Mouse (Mus musculus) left cerebral cortex, postnatal 25 days (tissue): ENCODE data around the gene Nmrk2. TPM values are rescaled to one million over a fixed set of nuclear protein-coding genes. Genes with fewer than 3 reads are reported as not detected.
"Not testable (repeated sequence)": the region's sequence is repeated elsewhere in the genome, so short reads cannot be mapped to it uniquely, and the experiment has no call there.

Experiments
- DNase-seq, 2 experiments: peaks; one replicate each; pipeline ENCODE4 v3.0.0; 2022; ENCODE audit warnings: low spot score in 2 of 2, mixed read lengths in 1 of 2
- intact Hi-C: fragments of 180-260 bp; cut with DNase I; formaldehyde crosslinking; loops from one replicate; pipeline ENCODE4 v1.15.1; 2025
- total RNA-seq, 2 experiments: library from RNA; stranded (reverse); gene quantifications; 2 replicates each; pipeline ENCODE4 v1.2.3; 2021

Nmrk2 gene
- total RNA-seq, 2 experiments from 2014 or later = 0.23 TPM; not detected in 1

DNA sequence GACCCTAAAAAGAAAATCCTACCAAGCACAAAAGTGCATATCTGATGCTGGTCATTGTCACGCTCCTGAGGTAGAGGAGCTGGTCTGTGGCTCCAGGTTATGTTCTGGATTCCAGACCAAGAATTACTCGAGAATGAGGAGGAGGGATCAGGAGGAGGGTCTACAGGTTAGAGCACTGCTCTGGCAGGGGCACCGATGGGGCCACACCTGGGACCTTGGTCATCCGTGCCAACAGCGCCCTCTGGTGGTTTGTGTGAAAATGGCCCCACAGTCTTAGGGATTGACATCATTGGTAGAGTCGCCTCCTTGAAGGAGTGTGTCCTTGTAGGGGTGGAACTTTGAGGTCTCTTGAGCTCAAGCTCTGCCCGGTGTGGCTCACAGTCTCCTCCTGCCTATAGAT, 16.1 kb upstream of the Nmrk2 start:
- intact Hi-C loops = loop anchor here (2.0 kb wide), 1 partner anchor 19 kb away; no protein-coding TSS in a partner anchor

GRCm38 (mm10) chr10:81217267-81217666, 15.4 kb upstream of the Nmrk2 start:
- intact Hi-C loops = loop anchor here (2.0 kb wide), 1 partner anchor 18 kb away; no protein-coding TSS in a partner anchor

More for the DNA sequence above, 16.1 kb upstream of the Nmrk2 start:
- peak in 1 of 2 experiments; percentile 50 for DNase-seq

GRCm38 (mm10) chr10:81216810-81217209, 15.0 kb upstream of the Nmrk2 start:
- intact Hi-C loops = loop anchor here (2.0 kb wide), 1 partner anchor 18 kb away; no protein-coding TSS in a partner anchor
- DNase-seq = no peak

More at GRCm38 (mm10) chr10:81217267-81217666, 15.4 kb upstream of the Nmrk2 start:
- DNase-seq = not testable (repeated sequence)

- intact Hi-C loops = loop anchor here (2.0 kb wide), 1 partner anchor 17 kb away; no protein-coding TSS in a partner anchor
- no peak for DNase-seq
Observed at GRCm38 (mm10) chr10:81216260-81216659, 14.4 kb upstream of the Nmrk2 start.

GRCm38 (mm10) chr10:81210154-81210553, 8.3 kb upstream of the Nmrk2 start:
- DNase-seq = no peak
- intact Hi-C loops = no loop called here

GRCm38 (mm10) chr10:81204137-81204536, 2.3 kb upstream of the Nmrk2 start:
- DNase-seq = no peak
- intact Hi-C loops = no loop called here

DNA sequence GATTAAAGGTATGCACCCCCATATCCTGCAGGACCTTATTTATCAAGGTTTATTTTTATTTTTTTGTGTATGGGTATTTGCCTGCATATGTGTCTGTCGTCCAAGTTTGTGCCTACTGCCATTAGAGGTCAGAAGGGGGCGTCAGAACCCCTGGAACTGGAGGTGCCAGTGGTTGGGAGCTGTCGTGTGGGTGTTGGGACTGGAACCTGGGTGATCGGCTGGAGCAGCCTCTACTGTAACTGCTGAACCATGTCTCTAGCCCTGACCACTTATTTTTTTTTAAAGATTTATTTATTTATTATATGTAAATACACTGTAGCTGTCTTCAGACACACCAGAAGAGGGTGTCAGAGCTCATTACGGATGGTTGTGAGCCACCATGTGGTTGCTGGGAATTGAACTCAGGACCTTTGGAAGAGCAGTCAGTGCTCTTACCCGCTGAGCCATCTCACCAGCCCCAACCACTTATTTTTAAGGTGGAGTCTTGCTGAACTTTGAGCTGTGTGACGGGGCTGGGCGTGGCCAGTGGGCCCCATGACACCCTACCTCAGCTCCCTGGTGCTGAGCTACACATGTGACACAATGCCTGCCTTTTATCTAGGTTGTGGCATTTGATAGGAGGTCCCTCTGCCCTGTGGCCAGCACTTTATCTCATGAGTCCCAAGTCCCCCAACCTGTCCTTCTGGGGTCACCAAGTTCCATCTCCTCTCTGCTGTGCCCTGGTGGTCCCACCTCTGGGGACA, 1.3 kb upstream of the Nmrk2 start:
- no peak for DNase-seq
- intact Hi-C loops = no loop called here

GRCm38 (mm10) chr10:81200605-81201287, 1.1 kb downstream of the Nmrk2 start:
- no peak for DNase-seq
- intact Hi-C loops = no loop called here

DNA sequence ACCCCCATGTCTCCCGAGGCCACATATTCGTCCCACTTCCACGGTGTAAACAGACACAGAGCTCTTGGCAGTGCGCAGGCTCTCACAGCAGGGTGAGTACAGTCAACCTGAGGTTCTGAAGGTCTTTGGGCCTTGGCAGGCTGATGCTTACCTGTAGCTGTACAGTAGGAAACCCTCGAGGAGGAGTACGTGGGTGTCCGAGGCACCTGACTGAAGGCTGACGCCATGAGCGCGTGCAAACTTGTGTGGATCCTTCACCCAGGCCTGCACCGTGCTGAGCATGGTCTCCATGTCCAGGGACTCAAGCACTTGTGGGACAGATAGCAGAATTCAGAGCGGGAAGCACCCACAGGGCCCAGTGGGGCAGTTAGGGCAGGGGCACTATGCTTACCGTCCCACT, 1.7 kb downstream of the Nmrk2 start:
- intact Hi-C loops = no loop called here
- DNase-seq = no peak

- DNase-seq = no peak
- intact Hi-C loops = loop anchor here (2.0 to 10.0 kb wide), 3 partner anchors 18 to 256 kb away; partner anchors contain the start of gene Nfic
Observed at GRCm38 (mm10) chr10:81198990-81199389, 2.9 kb downstream of the Nmrk2 start.

DNA sequence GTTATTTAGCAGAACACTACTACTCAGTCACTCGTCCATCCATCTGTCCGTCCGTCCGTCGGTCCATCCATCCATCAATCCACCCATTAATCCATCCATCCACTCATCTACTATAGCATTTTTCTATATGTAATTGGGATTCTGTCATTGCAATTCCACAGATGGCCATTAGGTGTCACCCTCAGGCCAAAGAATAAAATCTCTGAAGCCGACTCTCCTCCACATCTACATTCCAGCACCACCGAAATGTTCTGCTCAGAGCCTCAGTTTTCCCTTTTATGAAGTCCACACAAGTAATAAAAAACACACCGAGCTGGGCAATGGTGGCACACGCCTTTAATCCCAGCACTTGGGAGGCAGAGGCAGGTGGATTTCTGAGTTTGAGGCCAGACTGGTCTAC, 3.6 kb downstream of the Nmrk2 start:
- peak; percentile 74 to 83 for DNase-seq
- intact Hi-C loops = loop anchor here (2.0 to 10.0 kb wide), 3 partner anchors 19 to 257 kb away; partner anchors contain the start of gene Nfic

DNA sequence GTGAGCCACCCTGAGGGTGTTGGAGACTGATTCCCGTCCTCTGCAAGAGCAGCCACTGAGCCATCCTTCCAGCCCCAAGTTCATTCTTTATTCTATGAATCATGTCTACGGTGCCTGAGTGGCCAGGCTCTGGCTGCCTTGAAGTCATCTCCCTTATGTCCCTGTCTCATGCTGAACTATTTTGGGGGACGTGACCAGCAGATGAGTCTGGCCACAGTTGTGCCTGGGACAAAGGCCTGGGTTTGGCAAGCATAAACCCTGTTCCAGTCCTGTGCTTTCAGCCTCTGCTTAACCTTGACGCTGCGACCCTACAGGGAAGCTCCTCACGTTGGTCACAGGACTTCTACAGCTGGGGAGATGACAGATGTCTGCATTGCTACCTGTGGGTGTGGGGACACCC, 4.5 kb downstream of the Nmrk2 start:
- no peak for DNase-seq
- intact Hi-C loops = loop anchor here (5.0 to 10.0 kb wide), 2 partner anchors 150 to 257 kb away; partner anchors contain the start of gene Nfic

DNA sequence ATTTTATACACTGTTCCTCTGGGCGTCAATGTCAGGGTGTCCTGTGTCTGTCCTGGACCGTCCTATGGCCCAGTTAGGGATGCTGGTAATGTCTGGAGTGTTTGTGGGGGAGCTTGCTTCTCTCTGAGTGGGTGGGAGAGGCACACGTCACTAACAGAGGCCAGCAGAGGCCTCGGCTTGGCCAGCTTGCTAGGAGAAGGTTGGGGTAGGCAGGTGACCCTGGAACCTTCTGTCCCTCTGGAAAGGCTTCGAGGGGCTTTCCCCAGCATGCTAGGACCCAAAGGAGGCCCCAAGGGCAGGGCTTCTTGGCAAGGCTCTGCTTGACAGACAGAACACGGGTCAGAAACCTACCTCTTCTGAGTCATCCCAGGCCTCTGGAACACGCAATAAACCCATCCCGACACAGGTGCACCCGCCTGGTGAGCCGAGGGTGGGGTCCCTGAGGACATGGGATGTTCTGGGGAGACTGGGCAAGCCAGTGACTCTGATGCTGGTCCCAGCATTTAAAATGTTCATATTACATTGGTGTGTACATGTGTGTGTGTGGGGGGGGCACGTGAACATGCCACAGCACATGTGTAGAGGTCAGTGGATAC, 5.3 kb downstream of the Nmrk2 start:
- intact Hi-C loops = loop anchor here (5.0 to 10.0 kb wide), 2 partner anchors 151 to 258 kb away; partner anchors contain the start of gene Nfic
- no peak for DNase-seq

GRCm38 (mm10) chr10:81195300-81195699, 6.6 kb downstream of the Nmrk2 start:
- no peak for DNase-seq
- intact Hi-C loops = loop anchor here (5.0 to 10.0 kb wide), 2 partner anchors 152 to 260 kb away; partner anchors contain the start of gene Nfic

DNA sequence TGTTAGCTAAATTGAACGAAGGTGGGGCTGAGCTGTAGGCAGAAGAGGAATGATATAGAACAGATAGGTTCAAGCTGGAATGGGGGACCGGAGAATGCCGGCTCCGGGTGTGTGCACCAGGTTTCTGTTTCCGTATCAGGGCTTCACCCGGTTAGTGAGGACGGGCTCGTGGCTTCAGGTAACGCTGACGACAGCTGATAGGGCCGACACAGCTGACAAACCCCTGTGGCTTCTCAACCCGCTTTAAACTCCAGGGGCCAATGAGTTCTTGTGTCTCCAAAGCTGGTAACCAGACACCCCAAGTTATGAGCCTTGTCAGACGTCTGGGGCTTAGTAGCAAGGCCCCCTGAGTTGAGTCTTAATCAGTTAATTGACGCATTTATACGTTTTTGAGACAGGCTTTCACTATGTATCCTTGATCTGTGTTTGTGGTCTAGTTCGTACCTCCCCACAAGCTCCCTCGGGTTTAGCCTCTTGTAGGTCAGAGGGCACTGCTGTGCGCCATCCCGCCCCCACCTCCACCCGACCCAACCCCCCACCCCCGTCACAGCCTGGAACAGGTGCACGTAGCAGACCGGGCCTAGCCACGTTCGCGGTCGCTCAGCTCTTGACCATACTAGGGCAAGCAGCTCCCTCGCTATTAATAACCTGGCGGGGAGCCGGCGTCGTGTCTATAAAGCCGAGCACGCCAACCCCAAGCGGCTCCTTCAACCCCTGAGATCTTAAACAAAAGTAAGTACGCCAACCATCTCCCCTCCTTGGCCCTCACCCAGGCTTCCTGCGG, 7.7 kb downstream of the Nmrk2 start:
- DNase-seq = peak in 1 of 2 experiments; percentile 49
- intact Hi-C loops = loop anchor here (10.0 kb wide), 1 partner anchor 261 kb away; the partner anchor contains the start of gene Nfic

- intact Hi-C loops = loop anchor here (10.0 kb wide), 1 partner anchor 262 kb away; the partner anchor contains the start of gene Nfic
- DNase-seq = peak in 1 of 2 experiments; percentile 46
Observed at GRCm38 (mm10) chr10:81192968-81193501, 8.8 kb downstream of the Nmrk2 start.

- intact Hi-C loops = loop anchor here (10.0 kb wide), 1 partner anchor 262 kb away; the partner anchor contains the start of gene Nfic
- peak; percentile 92 to 94 for DNase-seq
Observed at GRCm38 (mm10) chr10:81192270-81192967, 9.4 kb downstream of the Nmrk2 start.
